Comparison of ENCODE assay signal across 8 mouse cellular contexts in genomic region chr6:118922328-118923211, GRCm38 (mm10).
DNase-seq lines count a peak whose midpoint lies in the region; ATAC-seq lines count a peak whose summit lies in the region.

No protein-coding gene starts in this region.

- H3K4me2 ChIP-seq in kidney, embryonic 15.5 days = peak overlapping the region; percentile 24

- H3K27me3 ChIP-seq in embryonic facial prominence, embryonic 10.5 days (replicated peaks; ENCODE audit: low read depth, poor library complexity, severe bottlenecking) = peaks cover 7% of the 10 kb centered on the region
- no peaks in the 10 kb centered on the region for H3K27me3 ChIP-seq in kidney, embryonic 15.5 days
- no peaks in the 10 kb centered on the region for H3K27me3 ChIP-seq in splenic B cell, adult 2 months (ENCODE audit: control insufficient read depth, insufficient read depth, low read length, poor library complexity, severe bottlenecking)

- H3K36me3 ChIP-seq in embryonic facial prominence, embryonic 10.5 days (replicated peaks) = no peaks in the 10 kb centered on the region
- H3K36me3 ChIP-seq in kidney, embryonic 15.5 days = no peaks in the 10 kb centered on the region
- H3K36me3 ChIP-seq in splenic B cell, adult 2 months (ENCODE audit: control insufficient read depth, insufficient read depth, low read length, poor library complexity, severe bottlenecking) = no peaks in the 10 kb centered on the region

- H3K9me3 ChIP-seq in embryonic facial prominence, embryonic 10.5 days = no peaks in the 10 kb centered on the region
- no peaks in the 10 kb centered on the region for H3K9me3 ChIP-seq in kidney, embryonic 15.5 days (replicated peaks)

- peaks cover 37% of the 10 kb centered on the region for H3K4me1 ChIP-seq in embryonic facial prominence, embryonic 10.5 days
- peaks cover 7% of the 10 kb centered on the region; the same call in 1 of the 2 replicates for H3K4me1 ChIP-seq in kidney, embryonic 15.5 days

- DNase-seq in 416B (ENCODE audit: low read depth) (peak; percentile 50), liver (peak; percentile 80)
- DNase-seq in adrenal gland, postnatal 25 days = peak; percentile 77
- DNase-seq in embryonic facial prominence, embryonic 10.5 days (ENCODE audit: low spot score) = peak; percentile 81
- peak; percentile 23 to 59 for DNase-seq in heart, adult 9 months (ENCODE audit: low spot score in 2 of 2)
- peak; percentile 18 to 32 for DNase-seq in natural killer cell, adult 2 months (ENCODE audit: low spot score in 2 of 2)
- DNase-seq in splenic B cell, adult 2 months (ENCODE audit: low read depth, low spot score) = peak; percentile 54

- ATAC-seq in kidney, embryonic 15.5 days (replicated peaks; ENCODE audit: low FRiP score) = peak; percentile 33

- no peak overlapping the region for H3K27ac ChIP-seq in embryonic facial prominence, embryonic 10.5 days (replicated peaks)
- H3K27ac ChIP-seq in kidney, embryonic 15.5 days = no peak overlapping the region

- no peak overlapping the region for H3K9ac ChIP-seq in kidney, embryonic 15.5 days

- 36% methylated on average over 13 of the region's 13 CpGs for WGBS in embryonic facial prominence, embryonic 10.5 days
- WGBS in kidney, embryonic 15.5 days = 22% methylated on average over 13 of the region's 13 CpGs

- H3K4me3 ChIP-seq in embryonic facial prominence, embryonic 10.5 days = no peak overlapping the region
- no peak overlapping the region for H3K4me3 ChIP-seq in kidney, embryonic 15.5 days (replicated peaks)

Comparison
In these comparisons a context has a peak if more than half of its experiments do, and no peak if none do; other contexts are left out.
1. DNase-seq: peak in every context shown above with its lines; median percentile 81 in embryonic facial prominence, embryonic 10.5 days; 80 in liver; 77 in adrenal gland, postnatal 25 days; 54 in splenic B cell, adult 2 months; 50 in 416B; 41 in heart, adult 9 months; 25 in natural killer cell, adult 2 months.